Mouse (Mus musculus) right cerebral cortex, postnatal 36 days (tissue): ENCODE data around the gene Olfr472.
"Not testable (repeated sequence)": the region's sequence is repeated elsewhere in the genome, so short reads cannot be mapped to it uniquely, and the experiment has no call there.

Experiments used
- DNase-seq, 2 experiments: peaks; one replicate each; pipeline ENCODE4 v3.0.0; 2022; ENCODE audit warnings: low spot score in 2 of 2, mixed read lengths in 1 of 2

Gene Olfr472

DNA sequence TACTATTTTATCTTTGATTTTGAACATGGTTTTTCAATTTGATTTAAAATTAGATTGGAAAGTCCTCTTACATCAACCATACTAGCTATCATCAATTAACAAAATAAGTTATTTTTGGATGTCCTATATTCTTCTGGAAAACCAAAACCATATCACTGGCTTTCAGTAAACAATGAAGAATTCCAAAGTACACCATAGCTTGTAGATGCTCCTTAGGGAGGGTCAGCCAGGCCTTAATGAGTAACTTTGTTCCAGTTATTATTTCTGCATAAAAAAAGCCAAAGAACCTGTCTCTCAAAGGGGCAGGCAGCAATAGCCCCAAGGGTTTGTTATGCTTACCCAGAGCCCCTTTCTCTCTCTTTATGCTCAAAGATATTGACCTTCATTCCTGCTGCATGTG is at the start of gene Olfr472:
Olfr472 (plus strand) TSS at position 301 of the 400 bp plus-strand sequence.
- DNase-seq = no peak

DNA sequence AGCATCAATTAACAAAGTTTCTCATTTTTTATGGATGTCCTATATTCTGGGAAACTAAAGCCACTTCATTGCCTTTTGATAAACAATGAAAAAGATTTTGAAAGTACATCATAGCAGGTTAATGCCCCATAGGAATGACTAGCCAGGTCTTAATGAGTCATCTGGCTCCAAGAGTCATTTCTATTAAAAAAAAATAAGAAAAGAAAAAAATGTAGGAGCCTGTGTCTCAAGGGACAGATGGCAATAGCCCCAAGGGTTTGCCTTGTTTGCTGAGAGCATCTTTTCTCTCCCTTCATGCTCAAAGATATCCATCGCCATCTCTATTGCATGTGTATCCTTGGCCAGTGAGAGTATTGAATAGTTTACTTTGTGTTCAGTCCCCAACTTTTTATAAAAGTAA is 32.4 kb downstream of the Olfr472 start, which contains the start of gene Olfr473:
Olfr473 (plus strand) TSS at position 301 of the 400 bp plus-strand sequence.
- DNase-seq = no peak

DNA sequence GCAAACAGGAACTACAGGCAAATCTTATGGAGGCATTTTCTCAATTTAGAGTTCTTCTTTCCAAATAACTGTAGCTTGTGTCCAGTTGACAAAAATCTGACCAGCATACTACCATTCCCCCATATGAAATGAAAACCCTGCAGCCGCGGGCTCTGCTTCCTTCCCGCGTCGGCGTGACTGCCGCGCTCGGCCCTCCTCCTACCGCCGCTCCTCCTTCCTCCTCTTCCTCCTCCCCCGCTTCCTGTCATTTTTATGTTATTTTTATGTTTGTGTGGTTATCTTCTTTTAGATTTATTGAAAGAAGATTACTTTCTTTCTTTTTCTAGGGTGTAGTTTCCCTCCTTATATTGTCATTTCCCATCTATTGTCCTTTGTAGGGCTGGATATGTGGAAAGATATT is 54.8 kb downstream of the Olfr472 start:
- DNase-seq = not testable (repeated sequence)

DNA sequence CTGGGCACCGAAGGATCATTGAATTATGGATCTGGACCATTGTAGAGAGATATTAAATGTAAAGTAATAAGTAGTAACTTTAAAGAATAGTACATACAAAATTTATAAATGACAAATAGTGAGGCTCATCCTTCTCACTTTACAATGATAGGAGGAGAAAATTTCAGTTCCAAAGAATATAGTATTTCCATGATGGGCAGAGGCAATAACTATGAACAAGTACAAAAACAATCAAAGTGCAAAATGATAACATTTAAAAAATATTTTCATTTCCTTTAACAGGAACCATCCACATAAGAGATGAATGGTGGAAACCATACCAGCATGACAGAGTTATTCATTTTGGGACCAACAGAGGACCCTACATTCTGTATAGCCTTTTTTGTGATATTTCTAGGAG is 56.6 kb downstream of the Olfr472 start, which contains the start of gene Olfr474:
Olfr474 (plus strand) TSS at position 301 of the 400 bp plus-strand sequence.
- no peak for DNase-seq
